Mouse (Mus musculus) midbrain, embryonic 14.5 days (tissue): ENCODE measurements at regions not wholly inside any gene's neighbourhood (a gene's known extent, or its start where the extent isn't known, plus 50 kb on each side); places are given as distances from the start of the nearest gene placed in this dataset.

Source experiments
- ATAC-seq: fragments of 200-750 bp; cut with Nextera tagmentation; 2 replicates; pipeline ENCODE4 v1.8.0; 2017; ENCODE audit warnings: moderate number of reproducible peaks, moderate library complexity; ENCODE audit not compliant: low FRiP score, low TSS enrichment
- DNase-seq: peaks from one replicate; pipeline ENCODE4 v3.0.0-alpha.2; 2015
- H3K27ac ChIP-seq: fragments of 300-500 bp; sonication (generic); replicated peaks from 2 replicates; pipeline ENCODE4 v1.5.1; 2014; ENCODE audit warnings: mild to moderate bottlenecking, low read depth, low read length, moderate library complexity
- H3K27me3 ChIP-seq: fragments of 300-500 bp; sonication (generic); 2 replicates; pipeline ENCODE4 v1.6.1; 2014; ENCODE audit warnings: low read length, control low read depth, mixed read lengths; ENCODE audit not compliant: control insufficient read depth, insufficient read depth
- H3K36me3 ChIP-seq: fragments of 300-500 bp; sonication (generic); 2 replicates; pipeline ENCODE4 v1.6.1; 2014; ENCODE audit warnings: low read length, control low read depth; ENCODE audit not compliant: control insufficient read depth, insufficient read depth
- H3K4me1 ChIP-seq: fragments of 300-500 bp; sonication (generic); 2 replicates; pipeline ENCODE4 v1.6.1; 2014; ENCODE audit warnings: mild to moderate bottlenecking, antibody characterized with exemption, low read length, control low read depth; ENCODE audit not compliant: control insufficient read depth, insufficient read depth
- H3K4me2 ChIP-seq: fragments of 300-500 bp; sonication (generic); 2 replicates; pipeline ENCODE4 v1.6.1; 2014; ENCODE audit warnings: mild to moderate bottlenecking, low read length, moderate library complexity
- H3K4me3 ChIP-seq: fragments of 300-500 bp; sonication (generic); replicated peaks from 2 replicates; pipeline ENCODE4 v1.5.1; 2014; ENCODE audit warnings: low read depth, low read length
- H3K9ac ChIP-seq: fragments of 300-500 bp; sonication (generic); replicated peaks from 2 replicates; pipeline ENCODE4 v1.6.1; 2014; ENCODE audit warnings: mild to moderate bottlenecking, low read length, moderate library complexity
- H3K9me3 ChIP-seq: fragments of 300-500 bp; sonication (generic); 2 replicates; pipeline ENCODE4 v1.6.1; 2016; ENCODE audit warnings: low read length, control low read depth, mixed read lengths; ENCODE audit not compliant: control insufficient read depth
- WGBS: fragments of 180-500 bp; shearing (Covaris S2); extraction: QIAGEN DNeasy Blood & Tissue Kit; methylation state at CpG from one replicate; pipeline ENCODE4 v1.1.7; 2014; 5-methylcytosine and 5-hydroxymethylcytosine counted together

DNA sequence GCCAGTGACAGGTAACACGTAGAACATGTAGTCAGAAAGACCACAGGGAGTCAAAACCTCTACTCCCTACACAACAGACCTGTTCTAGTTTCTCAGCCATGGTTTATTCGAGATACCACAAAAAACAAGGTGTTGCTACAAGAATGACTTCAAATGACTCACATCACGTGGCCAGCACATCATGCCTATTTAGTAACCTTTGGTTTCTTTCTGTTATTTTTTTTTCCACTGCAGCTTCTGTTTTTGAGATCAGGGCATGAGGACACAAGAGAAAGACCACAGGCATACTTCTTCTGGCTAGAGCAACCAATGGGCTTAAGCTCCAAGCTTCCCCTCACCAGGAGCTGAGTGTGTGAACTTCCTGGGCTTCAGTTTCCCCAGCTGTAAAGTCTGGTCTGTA lies 630.7 kb downstream of the Rnf144a start:
- Histone ChIP-seq H3K4me2 (no peak overlapping the region), H3K27me3 (no peaks in the 10 kb centered on the region), H3K27ac (no peak overlapping the region), H3K4me3 (no peak overlapping the region), H3K36me3 (no peaks in the 10 kb centered on the region), H3K9ac (no peak overlapping the region), H3K9me3 (no peaks in the 10 kb centered on the region), H3K4me1 (no peaks in the 10 kb centered on the region)
- DNase-seq = no peak
- WGBS = 87% methylated on average over 3 of the region's 3 CpGs
- ATAC-seq = no peak

DNA sequence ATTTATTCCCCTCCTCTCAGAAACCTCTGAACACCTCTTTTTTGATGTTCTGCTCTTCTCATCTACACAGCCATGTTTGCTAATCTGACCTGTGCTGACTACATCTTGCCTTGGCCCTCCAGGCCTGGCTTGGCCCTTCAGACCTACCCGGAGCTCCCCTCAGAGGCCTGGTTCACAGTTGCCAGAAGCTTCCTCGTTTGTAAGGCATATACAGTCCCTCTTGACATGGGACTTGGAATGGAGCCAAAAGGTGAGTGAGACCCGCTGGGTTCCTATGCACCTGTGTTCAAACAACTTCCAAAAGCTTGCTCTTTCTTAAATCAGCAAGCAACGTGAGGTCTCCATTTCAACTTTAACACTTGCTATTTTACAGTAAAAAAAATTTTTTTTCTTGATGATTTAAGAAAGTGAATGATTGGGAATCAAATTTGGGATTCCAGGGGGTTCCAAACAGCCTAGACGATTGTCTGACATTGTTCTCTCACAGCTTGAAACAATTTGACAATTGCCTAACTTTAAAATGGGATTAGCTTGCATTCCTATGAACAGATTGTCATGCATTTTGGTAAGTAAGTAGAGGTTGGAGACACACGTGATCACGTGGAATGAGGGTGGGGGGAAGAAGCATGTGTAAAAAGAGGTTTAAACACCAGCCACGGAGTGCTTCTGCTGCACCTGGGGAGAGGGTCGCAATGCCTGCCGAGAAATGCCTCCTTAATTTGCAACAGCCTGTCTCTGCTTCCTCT lies 631.9 kb downstream of the Rnf144a start:
- no peak overlapping the region for H3K27ac ChIP-seq
- ATAC-seq = no peak
- no peaks in the 10 kb centered on the region for H3K4me1 ChIP-seq
- no peak overlapping the region for H3K4me3 ChIP-seq
- no peaks in the 10 kb centered on the region for H3K36me3 ChIP-seq
- no peak overlapping the region for H3K9ac ChIP-seq
- no peaks in the 10 kb centered on the region for H3K9me3 ChIP-seq
- no peak for DNase-seq
- no peaks in the 10 kb centered on the region for H3K27me3 ChIP-seq
- H3K4me2 ChIP-seq = no peak overlapping the region
- WGBS = 42% methylated on average over 10 of the region's 10 CpGs

DNA sequence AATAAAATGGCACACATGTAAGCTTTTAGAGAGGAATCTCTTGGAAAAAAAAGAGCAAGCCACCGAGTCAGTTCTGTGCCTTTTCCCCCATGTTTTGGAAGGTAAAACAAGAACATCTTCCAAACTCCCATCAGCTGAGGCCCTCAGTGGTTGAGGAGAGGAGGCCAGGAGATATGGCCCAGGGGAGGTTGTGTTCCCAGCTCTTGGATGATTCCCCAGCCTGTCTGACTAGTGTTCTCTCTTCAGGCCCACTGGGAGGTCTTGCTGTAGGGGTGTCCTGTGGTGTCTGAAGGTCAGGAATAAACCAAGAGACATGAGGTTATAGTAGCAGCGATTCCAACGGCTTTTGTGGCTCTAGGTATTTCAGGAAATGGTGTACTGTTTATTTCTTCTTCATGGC lies 643.2 kb downstream of the Rnf144a start:
- no peaks in the 10 kb centered on the region for H3K36me3 ChIP-seq
- H3K4me2 ChIP-seq = no peak overlapping the region
- no peak overlapping the region for H3K27ac ChIP-seq
- WGBS = 89% methylated on average over 3 of the region's 3 CpGs
- H3K9ac ChIP-seq = no peak overlapping the region
- H3K4me1 ChIP-seq = no peaks in the 10 kb centered on the region
- DNase-seq (no peak), ATAC-seq (no peak)
- no peaks in the 10 kb centered on the region for H3K9me3 ChIP-seq
- no peaks in the 10 kb centered on the region for H3K27me3 ChIP-seq
- H3K4me3 ChIP-seq = no peak overlapping the region

DNA sequence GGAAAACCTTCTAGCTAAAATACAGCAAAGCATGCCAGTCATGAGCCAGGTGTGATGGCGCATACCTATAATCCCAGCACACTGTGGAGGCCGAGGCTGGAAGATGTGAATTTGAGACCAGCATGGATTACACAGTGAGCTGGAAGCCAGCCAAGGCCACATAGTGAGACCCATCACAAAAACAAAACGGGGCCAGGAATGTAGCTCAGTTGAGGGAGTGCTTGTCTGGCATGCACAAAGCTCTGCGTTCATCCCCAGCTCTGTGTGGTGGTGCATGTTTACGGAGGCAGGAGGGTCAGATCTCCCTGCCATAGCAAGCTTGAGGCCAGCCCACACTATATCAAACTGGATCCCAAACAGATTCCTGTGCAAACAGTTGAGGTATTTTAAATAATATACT lies 646.4 kb downstream of the Rnf144a start:
- Histone ChIP-seq H3K9me3 (no peaks in the 10 kb centered on the region), H3K4me2 (no peak overlapping the region), H3K9ac (no peak overlapping the region), H3K4me3 (no peak overlapping the region), H3K27ac (no peak overlapping the region), H3K36me3 (no peaks in the 10 kb centered on the region), H3K4me1 (no peaks in the 10 kb centered on the region), H3K27me3 (no peaks in the 10 kb centered on the region)
- peak; percentile 64 for DNase-seq
- 33% methylated on average over 5 of the region's 5 CpGs for WGBS
- no peak for ATAC-seq

DNA sequence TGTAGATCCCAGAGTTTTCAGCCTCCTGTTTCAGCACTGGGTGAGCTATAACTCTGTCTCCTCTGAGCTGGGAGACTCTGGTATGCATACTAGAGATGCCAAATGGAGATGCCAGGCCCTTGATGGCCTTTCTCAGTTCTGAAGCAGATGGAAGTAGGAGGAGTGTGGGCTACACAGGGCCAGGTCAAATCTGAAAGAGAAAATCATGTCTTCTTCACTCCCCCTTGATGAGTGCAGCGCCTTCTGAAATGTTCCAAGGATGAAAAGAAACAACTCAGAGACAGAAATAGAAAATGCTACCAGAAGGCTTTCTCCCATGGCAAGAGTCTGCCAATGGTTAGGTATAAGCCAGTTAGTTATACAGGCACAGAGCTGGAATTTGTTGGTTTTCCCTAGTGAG lies 652.0 kb downstream of the Rnf144a start:
- Histone ChIP-seq H3K4me2 (no peak overlapping the region), H3K4me1 (no peaks in the 10 kb centered on the region), H3K36me3 (no peaks in the 10 kb centered on the region), H3K4me3 (no peak overlapping the region), H3K9ac (no peak overlapping the region), H3K9me3 (no peaks in the 10 kb centered on the region), H3K27ac (no peak overlapping the region), H3K27me3 (no peaks in the 10 kb centered on the region)
- ATAC-seq (no peak), DNase-seq (no peak)
- 97% methylated on average over 1 of the region's 1 CpGs for WGBS

DNA sequence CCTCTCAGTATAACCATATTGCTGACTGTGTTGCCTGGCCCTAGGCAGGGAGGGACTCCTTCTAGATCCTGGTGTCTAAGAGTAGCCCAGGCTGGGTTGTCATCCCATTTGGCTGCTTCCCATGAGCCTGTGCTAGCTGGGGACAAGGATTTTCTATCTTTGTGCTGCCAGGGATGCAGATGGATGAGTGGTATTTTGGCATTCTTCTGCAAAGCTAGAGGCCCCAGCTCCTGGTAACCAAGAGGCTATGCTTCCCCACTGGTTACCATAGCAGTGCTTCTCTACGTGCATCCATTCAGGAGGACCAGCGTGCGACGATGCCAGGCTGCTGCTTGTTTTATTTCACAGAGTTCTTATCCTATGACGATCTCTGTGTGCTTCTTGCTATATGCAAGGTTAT lies 658.0 kb downstream of the Rnf144a start:
- Histone ChIP-seq H3K4me1 (no peaks in the 10 kb centered on the region), H3K4me3 (no peak overlapping the region), H3K36me3 (no peaks in the 10 kb centered on the region), H3K9ac (no peak overlapping the region), H3K9me3 (no peaks in the 10 kb centered on the region), H3K27ac (no peak overlapping the region), H3K4me2 (no peak overlapping the region), H3K27me3 (no peaks in the 10 kb centered on the region)
- WGBS = 77% methylated on average over 5 of the region's 5 CpGs
- ATAC-seq (no peak), DNase-seq (no peak)

DNA sequence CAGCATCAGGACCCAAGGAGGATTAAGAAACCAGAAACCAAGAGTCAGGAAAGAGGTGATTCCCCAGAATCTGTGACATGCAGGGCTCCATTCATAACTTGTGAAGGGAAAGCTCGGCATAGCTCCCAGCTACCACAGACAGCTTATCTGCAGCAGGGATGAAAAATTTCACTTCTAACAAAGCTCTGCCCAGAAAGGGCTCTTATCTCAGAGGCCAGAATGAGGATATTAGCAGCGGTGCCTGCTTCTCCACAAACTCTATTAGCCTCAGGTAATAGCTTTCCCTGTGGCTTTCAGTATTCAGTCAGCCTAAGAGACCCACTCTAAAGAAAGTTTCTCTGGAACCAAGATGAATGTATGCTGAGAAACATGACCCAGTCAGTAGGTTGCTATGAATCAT lies 636.9 kb upstream of the Id2 start:
- no peak overlapping the region for H3K27ac ChIP-seq
- H3K4me3 ChIP-seq = no peak overlapping the region
- H3K9me3 ChIP-seq = no peaks in the 10 kb centered on the region
- WGBS = 57% methylated on average over 2 of the region's 2 CpGs
- H3K9ac ChIP-seq = no peak overlapping the region
- DNase-seq = peak; percentile 54
- ATAC-seq = no peak
- H3K4me2 ChIP-seq = no peak overlapping the region
- no peaks in the 10 kb centered on the region for H3K4me1 ChIP-seq
- H3K27me3 ChIP-seq = no peaks in the 10 kb centered on the region
- no peaks in the 10 kb centered on the region for H3K36me3 ChIP-seq

DNA sequence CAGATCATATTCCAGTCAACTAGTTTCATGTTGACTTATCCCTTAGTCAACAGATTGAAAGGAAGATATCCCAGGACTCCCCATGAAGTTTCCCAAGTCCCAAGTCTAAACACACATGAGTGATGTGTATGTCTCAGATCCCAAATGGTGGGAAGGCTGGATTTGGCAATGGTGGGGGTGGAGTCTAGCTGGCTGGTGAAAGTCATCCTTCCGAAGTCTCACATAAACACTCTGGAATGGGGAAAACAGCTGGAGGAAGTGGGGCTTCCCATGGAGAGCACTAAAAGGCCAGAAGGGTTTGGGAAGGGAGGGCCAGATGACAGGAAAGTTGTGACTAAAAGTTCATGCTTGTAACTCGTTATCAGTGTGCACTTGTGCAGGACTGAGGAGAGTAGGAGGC lies 628.8 kb upstream of the Id2 start:
- DNase-seq = no peak
- no peaks in the 10 kb centered on the region for H3K36me3 ChIP-seq
- no peak for ATAC-seq
- H3K9me3 ChIP-seq = no peaks in the 10 kb centered on the region
- H3K4me1 ChIP-seq = no peaks in the 10 kb centered on the region
- H3K27me3 ChIP-seq = no peaks in the 10 kb centered on the region
- no peak overlapping the region for H3K4me3 ChIP-seq
- no peak overlapping the region for H3K9ac ChIP-seq
- no peak overlapping the region for H3K27ac ChIP-seq
- no peak overlapping the region for H3K4me2 ChIP-seq
- 82% methylated on average over 2 of the region's 2 CpGs for WGBS

DNA sequence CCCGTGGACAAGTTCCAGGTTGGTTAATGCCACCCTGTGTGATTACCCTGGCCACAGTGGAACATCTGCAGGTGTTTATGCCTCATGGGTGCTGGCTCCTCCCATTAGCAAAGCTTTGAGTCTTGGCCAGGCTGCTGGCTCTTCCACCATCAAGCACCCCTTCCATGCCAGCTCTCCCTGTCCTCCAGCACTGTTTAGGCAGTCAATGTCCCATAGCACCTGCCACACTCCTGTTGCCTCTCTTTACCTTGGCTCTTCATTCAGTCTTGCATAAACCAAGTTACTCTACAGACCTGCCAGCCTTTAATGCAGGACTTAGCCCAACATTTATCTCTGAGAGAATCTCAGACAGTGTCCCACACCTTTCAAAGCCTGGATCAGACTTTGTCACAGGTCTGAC lies 614.2 kb upstream of the Id2 start:
- Histone ChIP-seq H3K27me3 (no peaks in the 10 kb centered on the region), H3K36me3 (no peaks in the 10 kb centered on the region), H3K27ac (no peak overlapping the region), H3K9me3 (no peaks in the 10 kb centered on the region), H3K4me3 (no peak overlapping the region), H3K4me2 (no peak overlapping the region), H3K4me1 (no peaks in the 10 kb centered on the region), H3K9ac (no peak overlapping the region)
- ATAC-seq = no peak
- DNase-seq = no peak
- 92% methylated on average over 1 of the region's 1 CpGs for WGBS
